Mouse (Mus musculus): Measurements from ENCODE around the gene Myo1g. TPM values are rescaled to one million over a fixed set of nuclear protein-coding genes. Genes with fewer than 3 reads are reported as not detected.

The Myo1g gene
- polyA plus RNA-seq, 1 experiment from 2014 or later, result 0.64 TPM

GRCm38 (mm10) chr11:6560655-6561360 is 40.0 kb upstream of the Myo1g start:
- DNase-seq (ENCODE audit: low spot score) (no peak), ATAC-seq (ENCODE audit: insufficient number of reproducible peaks, low FRiP score, low TSS enrichment, low read depth) (no peak)
- Histone ChIP-seq H3K9me3 (ENCODE audit: control insufficient read depth, low read length) (no peaks in the 10 kb centered on the region), H3K4me1 (ENCODE audit: control insufficient read depth, insufficient read depth, low read length) (no peaks in the 10 kb centered on the region), H3K36me3 (ENCODE audit: control insufficient read depth, insufficient read depth, low read length) (peaks cover 3% of the 10 kb centered on the region; the same call in 1 of the 2 replicates), H3K27me3 (ENCODE audit: control insufficient read depth, insufficient read depth, low read length) (no peaks in the 10 kb centered on the region), H3K4me3 (ENCODE audit: low read depth, low read length) (no peak overlapping the region), H3K4me2 (ENCODE audit: low read depth, severe bottlenecking) (no peak overlapping the region), H3K27ac (replicated peaks; ENCODE audit: low read depth, low read length) (no peak overlapping the region), H3K9ac (ENCODE audit: low read length) (no peak overlapping the region)
- 93% methylated on average over 13 of the region's 13 CpGs for WGBS

- H3K27ac ChIP-seq (replicated peaks; ENCODE audit: low read depth, low read length), result no peak overlapping the region
- no peaks in the 10 kb centered on the region for H3K4me1 ChIP-seq (ENCODE audit: control insufficient read depth, insufficient read depth, low read length)
- H3K27me3 ChIP-seq (ENCODE audit: control insufficient read depth, insufficient read depth, low read length), result no peaks in the 10 kb centered on the region
- H3K9me3 ChIP-seq (ENCODE audit: control insufficient read depth, low read length), result no peaks in the 10 kb centered on the region
- no peak overlapping the region for H3K4me2 ChIP-seq (ENCODE audit: low read depth, severe bottlenecking)
- DNase-seq (ENCODE audit: low spot score) (no peak), ATAC-seq (ENCODE audit: insufficient number of reproducible peaks, low FRiP score, low TSS enrichment, low read depth) (no peak)
- H3K36me3 ChIP-seq (ENCODE audit: control insufficient read depth, insufficient read depth, low read length), result peaks cover 3% of the 10 kb centered on the region; the same call in 1 of the 2 replicates
- no peak overlapping the region for H3K9ac ChIP-seq (ENCODE audit: low read length)
- WGBS, result 96% methylated on average over 2 of the region's 2 CpGs
- H3K4me3 ChIP-seq (ENCODE audit: low read depth, low read length), result no peak overlapping the region
Measured at GRCm38 (mm10) chr11:6559996-6560395, 39.2 kb upstream of the Myo1g start.

- Histone ChIP-seq H3K36me3 (ENCODE audit: control insufficient read depth, insufficient read depth, low read length) (peaks cover 3% of the 10 kb centered on the region; the same call in 1 of the 2 replicates), H3K9ac (ENCODE audit: low read length) (no peak overlapping the region), H3K27me3 (ENCODE audit: control insufficient read depth, insufficient read depth, low read length) (no peaks in the 10 kb centered on the region), H3K27ac (replicated peaks; ENCODE audit: low read depth, low read length) (no peak overlapping the region), H3K9me3 (ENCODE audit: control insufficient read depth, low read length) (no peaks in the 10 kb centered on the region), H3K4me1 (ENCODE audit: control insufficient read depth, insufficient read depth, low read length) (no peaks in the 10 kb centered on the region), H3K4me2 (ENCODE audit: low read depth, severe bottlenecking) (no peak overlapping the region), H3K4me3 (ENCODE audit: low read depth, low read length) (no peak overlapping the region)
- 86% methylated on average over 3 of the region's 3 CpGs for WGBS
- DNase-seq (ENCODE audit: low spot score) (no peak), ATAC-seq (ENCODE audit: insufficient number of reproducible peaks, low FRiP score, low TSS enrichment, low read depth) (no peak)
Measured at GRCm38 (mm10) chr11:6558234-6558633, 37.5 kb upstream of the Myo1g start.

- Histone ChIP-seq H3K27me3 (ENCODE audit: control insufficient read depth, insufficient read depth, low read length) (no peaks in the 10 kb centered on the region), H3K4me3 (ENCODE audit: low read depth, low read length) (no peak overlapping the region), H3K4me1 (ENCODE audit: control insufficient read depth, insufficient read depth, low read length) (0 out of 2 replicates have a peak, but pooled peaks cover 2% of the 10 kb centered on the region), H3K4me2 (ENCODE audit: low read depth, severe bottlenecking) (no peak overlapping the region), H3K9me3 (ENCODE audit: control insufficient read depth, low read length) (no peaks in the 10 kb centered on the region), H3K9ac (ENCODE audit: low read length) (no peak overlapping the region), H3K27ac (replicated peaks; ENCODE audit: low read depth, low read length) (no peak overlapping the region), H3K36me3 (ENCODE audit: control insufficient read depth, insufficient read depth, low read length) (peaks cover 7% of the 10 kb centered on the region; the same call in 1 of the 2 replicates)
- 96% methylated on average over 3 of the region's 3 CpGs for whole genome bisulfite sequencing
- no peak for ATAC-seq (ENCODE audit: insufficient number of reproducible peaks, low FRiP score, low TSS enrichment, low read depth)
- no peak for DNase-seq (ENCODE audit: low spot score)
Measured at GRCm38 (mm10) chr11:6550201-6550600, 29.4 kb upstream of the Myo1g start.

- no peak for ATAC-seq (ENCODE audit: insufficient number of reproducible peaks, low FRiP score, low TSS enrichment, low read depth)
- WGBS, result 93% methylated on average over 2 of the region's 2 CpGs
Measured at GRCm38 (mm10) chr11:6549770-6550169, 29.0 kb upstream of the Myo1g start.

GRCm38 (mm10) chr11:6547696-6548325 is 27.0 kb upstream of the Myo1g start:
- WGBS, result 31% methylated on average over 6 of the region's 6 CpGs
- Histone ChIP-seq H3K4me2 (ENCODE audit: low read depth, severe bottlenecking) (peak overlapping the region; percentile 59), H3K4me1 (ENCODE audit: control insufficient read depth, insufficient read depth, low read length) (0 out of 2 replicates have a peak, but pooled peaks cover 2% of the 10 kb centered on the region), H3K36me3 (ENCODE audit: control insufficient read depth, insufficient read depth, low read length) (peaks cover 7% of the 10 kb centered on the region; the same call in 1 of the 2 replicates), H3K27me3 (ENCODE audit: control insufficient read depth, insufficient read depth, low read length) (no peaks in the 10 kb centered on the region), H3K27ac (replicated peaks; ENCODE audit: low read depth, low read length) (peak overlapping the region; percentile 91), H3K9me3 (ENCODE audit: control insufficient read depth, low read length) (no peaks in the 10 kb centered on the region), H3K4me3 (ENCODE audit: low read depth, low read length) (peak overlapping the region; percentile 82), H3K9ac (ENCODE audit: low read length) (peak overlapping the region; percentile 90)
- DNase-seq (ENCODE audit: low spot score) (peak; percentile 28), ATAC-seq (ENCODE audit: insufficient number of reproducible peaks, low FRiP score, low TSS enrichment, low read depth) (no peak)

More at GRCm38 (mm10) chr11:6549770-6550169, 29.0 kb upstream of the Myo1g start:
- Histone ChIP-seq H3K36me3 (ENCODE audit: control insufficient read depth, insufficient read depth, low read length) (peaks cover 7% of the 10 kb centered on the region; the same call in 1 of the 2 replicates), H3K27me3 (ENCODE audit: control insufficient read depth, insufficient read depth, low read length) (no peaks in the 10 kb centered on the region), H3K9me3 (ENCODE audit: control insufficient read depth, low read length) (no peaks in the 10 kb centered on the region), H3K9ac (ENCODE audit: low read length) (no peak overlapping the region), H3K4me2 (ENCODE audit: low read depth, severe bottlenecking) (no peak overlapping the region), H3K4me3 (ENCODE audit: low read depth, low read length) (no peak overlapping the region), H3K4me1 (ENCODE audit: control insufficient read depth, insufficient read depth, low read length) (0 out of 2 replicates have a peak, but pooled peaks cover 2% of the 10 kb centered on the region), H3K27ac (replicated peaks; ENCODE audit: low read depth, low read length) (no peak overlapping the region)
- DNase-seq (ENCODE audit: low spot score), result no peak

- DNase-seq (ENCODE audit: low spot score) (peak; percentile 80), ATAC-seq (ENCODE audit: insufficient number of reproducible peaks, low FRiP score, low TSS enrichment, low read depth) (peak; percentile 73)
- Histone ChIP-seq H3K4me2 (ENCODE audit: low read depth, severe bottlenecking) (peak overlapping the region; percentile 59), H3K27me3 (ENCODE audit: control insufficient read depth, insufficient read depth, low read length) (no peaks in the 10 kb centered on the region), H3K36me3 (ENCODE audit: control insufficient read depth, insufficient read depth, low read length) (peaks cover 5% of the 10 kb centered on the region; the same call in 1 of the 2 replicates), H3K9me3 (ENCODE audit: control insufficient read depth, low read length) (no peaks in the 10 kb centered on the region), H3K4me1 (ENCODE audit: control insufficient read depth, insufficient read depth, low read length) (0 out of 2 replicates have a peak, but pooled peaks cover 2% of the 10 kb centered on the region), H3K4me3 (ENCODE audit: low read depth, low read length) (peak overlapping the region; percentile 82), H3K27ac (replicated peaks; ENCODE audit: low read depth, low read length) (peak overlapping the region; percentile 91), H3K9ac (ENCODE audit: low read length) (peak overlapping the region; percentile 90)
- WGBS, result 1% methylated on average over 33 of the region's 41 CpGs
Measured at GRCm38 (mm10) chr11:6547037-6547680, 26.4 kb upstream of the Myo1g start.
